Mouse (Mus musculus) forebrain, postnatal 0 days (tissue): Measurements from ENCODE around the gene Selenoo. TPM values are rescaled to one million over a fixed set of nuclear protein-coding genes. Genes with fewer than 3 reads are reported as not detected.
A peak's percentile ranks its signal among the peaks of the same experiment; 100 is the strongest.

Experiments
- ATAC-seq: fragments of 200-750 bp; cut with Nextera tagmentation; 2 replicates; pipeline ENCODE4 v1.8.0; 2017; ENCODE audit warnings: mild to moderate bottlenecking, moderate library complexity
- DNase-seq: peaks from one replicate; pipeline ENCODE4 v3.0.0-alpha.2; 2015
- H3K27ac ChIP-seq: fragments of 300-500 bp; sonication (generic); 2 replicates; pipeline ENCODE4 v1.5.1; 2014; ENCODE audit warnings: low read depth, mild to moderate bottlenecking, antibody characterized with exemption, low read length, moderate library complexity, mixed read lengths
- H3K27me3 ChIP-seq: fragments of 300-500 bp; sonication (generic); 2 replicates; pipeline ENCODE4 v1.6.1; 2014; ENCODE audit warnings: mild to moderate bottlenecking, low read length, mixed read lengths; ENCODE audit not compliant: insufficient read depth
- H3K36me3 ChIP-seq: fragments of 300-500 bp; sonication (generic); 2 replicates; pipeline ENCODE4 v1.6.1; 2014; ENCODE audit warnings: mild to moderate bottlenecking, moderate library complexity; ENCODE audit not compliant: insufficient read depth
- H3K4me1 ChIP-seq: fragments of 300-500 bp; sonication (generic); 2 replicates; pipeline ENCODE4 v1.6.1; 2014; ENCODE audit warnings: antibody characterized with exemption; ENCODE audit not compliant: insufficient read depth
- H3K4me2 ChIP-seq: fragments of 300-500 bp; sonication (generic); 2 replicates; pipeline ENCODE4 v1.6.1; 2014; ENCODE audit warnings: low read depth, mild to moderate bottlenecking, moderate library complexity
- H3K4me3 ChIP-seq: fragments of 300-500 bp; sonication (generic); 2 replicates; pipeline ENCODE4 v1.5.1; 2014; ENCODE audit warnings: low read depth, low read length, mixed read lengths
- H3K9ac ChIP-seq: fragments of 300-500 bp; sonication (generic); 2 replicates; pipeline ENCODE4 v1.6.1; 2014; ENCODE audit warnings: mild to moderate bottlenecking
- H3K9me3 ChIP-seq: fragments of 300-500 bp; sonication (generic); 2 replicates; pipeline ENCODE4 v1.6.1; 2016; ENCODE audit warnings: low read length
- CTCF ChIP-seq: sonication (generic); IDR thresholded peaks from 2 replicates; pipeline ENCODE4 v1.5.1; 2016; ENCODE audit warnings: antibody characterized with exemption, control low read depth, low read depth
- WGBS: fragments of 180-500 bp; shearing (Covaris S2); extraction: QIAGEN DNeasy Blood & Tissue Kit; methylation state at CpG from one replicate; pipeline ENCODE4 v1.1.7; 2014; 5-methylcytosine and 5-hydroxymethylcytosine counted together
- polyA plus RNA-seq: library from polyadenylated mRNA; unstranded; fragments of >200 nt; fragmentation: Nextera tagmentation; extraction: Ambion mirVana; gene quantifications from 2 replicates; pipeline ENCODE4 v1.2.1, GENCODE M21; 2015
- total RNA-seq: library from RNA; depleted of rRNA; stranded (reverse); fragments of >200 nt; gene quantifications from 2 replicates; pipeline ENCODE4 v1.2.3, GENCODE M21; 2014; rRNA removed

The Selenoo gene
- total RNA-seq: 45.9 and 47.9 TPM in 2 replicates
- 19.6 and 20.7 TPM in 2 replicates for polyA plus RNA-seq

GRCm38 (mm10) chr15:89088607-89089247, at the start of gene Selenoo:
Gene Selenoo, plus strand, starts transcription at chr15:89089084.
- ATAC-seq: peak; percentile 96

GRCm38 (mm10) chr15:89044381-89044780, 44.5 kb upstream of the Selenoo start:
- Histone ChIP-seq H3K4me3 (no peak overlapping the region), H3K27me3 (no peaks in the 10 kb centered on the region), H3K27ac (no peak overlapping the region), H3K36me3 (no peaks in the 10 kb centered on the region), H3K9me3 (no peaks in the 10 kb centered on the region), H3K4me1 (no peaks in the 10 kb centered on the region), H3K9ac (no peak overlapping the region), H3K4me2 (no peak overlapping the region)
- DNase-seq (no peak), ATAC-seq (no peak)
- 73% methylated on average over 5 of the region's 5 CpGs for WGBS
- TF ChIP-seq CTCF: no peak

More at GRCm38 (mm10) chr15:89088607-89089247, at the start of gene Selenoo:
- peak within 1 kb of the TSS; percentile 84 for H3K27ac ChIP-seq
- TF ChIP-seq CTCF: no peak
- H3K36me3 ChIP-seq: peaks cover 35% of the 10 kb centered on the region
- H3K4me3 ChIP-seq: peak within 1 kb of the TSS; percentile 97
- H3K27me3 ChIP-seq: no peaks in the 10 kb centered on the region
- H3K9ac ChIP-seq: peak within 1 kb of the TSS; percentile 88
- peaks cover 8% of the 10 kb centered on the region; the same call in 1 of the 2 replicates for H3K4me1 ChIP-seq
- no peaks in the 10 kb centered on the region for H3K9me3 ChIP-seq
- WGBS: 3% methylated on average over 38 of the region's 38 CpGs
- DNase-seq: peak; percentile 90
- H3K4me2 ChIP-seq: peak within 1 kb of the TSS; percentile 94

- Histone ChIP-seq H3K27ac (no peak overlapping the region), H3K36me3 (no peaks in the 10 kb centered on the region), H3K4me2 (no peak overlapping the region), H3K4me3 (no peak overlapping the region), H3K4me1 (no peaks in the 10 kb centered on the region), H3K27me3 (no peaks in the 10 kb centered on the region), H3K9ac (no peak overlapping the region), H3K9me3 (no peaks in the 10 kb centered on the region)
- no peak for TF ChIP-seq CTCF
- ATAC-seq (no peak), DNase-seq (no peak)
- 79% methylated on average over 4 of the region's 4 CpGs for WGBS
Measured at GRCm38 (mm10) chr15:89046356-89046755, 42.5 kb upstream of the Selenoo start.

- no peak for ATAC-seq
- no peak overlapping the region for H3K9ac ChIP-seq
- H3K4me2 ChIP-seq: no peak overlapping the region
- no peaks in the 10 kb centered on the region for H3K36me3 ChIP-seq
- DNase-seq: no peak
- TF ChIP-seq CTCF: no peak
- H3K27ac ChIP-seq: no peak overlapping the region
- 89% methylated on average over 7 of the region's 7 CpGs for WGBS
- H3K4me3 ChIP-seq: no peak overlapping the region
- no peaks in the 10 kb centered on the region for H3K27me3 ChIP-seq
- no peaks in the 10 kb centered on the region for H3K9me3 ChIP-seq
- H3K4me1 ChIP-seq: no peaks in the 10 kb centered on the region
Measured at GRCm38 (mm10) chr15:89054666-89055065, 34.2 kb upstream of the Selenoo start.

- 46% methylated on average over 6 of the region's 6 CpGs for WGBS
- H3K27ac ChIP-seq: no peak overlapping the region
- peak overlapping the region; percentile 81; the same call in 1 of the 2 replicates for H3K9ac ChIP-seq
- H3K4me1 ChIP-seq: peaks cover 4% of the 10 kb centered on the region; the same call in 1 of the 2 replicates
- no peaks in the 10 kb centered on the region for H3K9me3 ChIP-seq
- DNase-seq (no peak), ATAC-seq (no peak)
- no peak for TF ChIP-seq CTCF
- H3K4me3 ChIP-seq: peak overlapping the region; percentile 72
- H3K27me3 ChIP-seq: no peaks in the 10 kb centered on the region
- peak overlapping the region; percentile 90 for H3K4me2 ChIP-seq
- H3K36me3 ChIP-seq: no peaks in the 10 kb centered on the region; the same call in 1 of the 2 replicates
Measured at GRCm38 (mm10) chr15:89058736-89059135, 30.1 kb upstream of the Selenoo start.

GRCm38 (mm10) chr15:89059161-89059931, 29.5 kb upstream of the Selenoo start, which contains the start of gene Panx2:
Gene Panx2, plus strand, starts transcription at chr15:89059734.
- H3K36me3 ChIP-seq: no peaks in the 10 kb centered on the region; the same call in 1 of the 2 replicates
- no peaks in the 10 kb centered on the region for H3K27me3 ChIP-seq
- H3K4me1 ChIP-seq: peaks cover 4% of the 10 kb centered on the region; the same call in 1 of the 2 replicates
- H3K9ac ChIP-seq: peak within 1 kb of the TSS; percentile 81
- peak within 1 kb of the TSS; percentile 48 for H3K27ac ChIP-seq
- H3K4me3 ChIP-seq: peak within 1 kb of the TSS; percentile 72
- TF ChIP-seq CTCF: no peak
- no peaks in the 10 kb centered on the region for H3K9me3 ChIP-seq
- H3K4me2 ChIP-seq: peak within 1 kb of the TSS; percentile 90
- DNase-seq (peak; percentile 60), ATAC-seq (peak; percentile 68)
- under 1% methylated on average over 36 of the region's 57 CpGs for WGBS
